Mouse (Mus musculus) MN1 (cell line): ENCODE measurements at regions not wholly inside any gene's neighbourhood (a gene's known extent, or its start where the extent isn't known, plus 50 kb on each side); places are given as distances from the start of the nearest gene placed in this dataset.
A peak's percentile ranks its signal among the peaks of the same experiment; 100 is the strongest.

Source experiments
- DNase-seq: peaks from one replicate; pipeline ENCODE4 v3.0.0-alpha.2; 2016; ENCODE audit warnings: low spot score

DNA sequence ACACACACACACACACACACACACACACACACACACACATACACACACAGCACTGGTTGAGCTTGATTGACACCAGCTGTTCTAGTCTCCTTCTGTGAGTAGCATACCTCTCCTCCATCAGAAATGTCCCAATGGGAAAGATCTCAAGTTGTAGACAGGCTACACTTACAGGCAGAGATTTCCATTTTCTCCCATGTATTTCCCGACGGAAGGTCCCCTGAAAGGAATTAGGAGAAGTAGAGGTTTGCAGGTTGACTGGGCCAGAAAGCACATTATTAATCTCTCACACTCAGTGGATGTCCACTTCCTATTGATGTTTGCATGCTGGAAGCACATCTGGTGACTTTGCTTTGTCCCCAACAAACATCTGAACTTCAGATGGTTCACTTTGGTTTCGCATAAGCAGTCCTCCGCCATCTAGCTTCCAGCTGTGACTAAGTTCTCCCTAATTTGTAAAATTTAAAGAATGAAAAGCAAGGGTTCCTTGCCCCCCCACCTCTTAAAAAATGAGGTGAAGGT lies 1323.8 kb upstream of the A1bg start:
- DNase-seq, result no peak

DNA sequence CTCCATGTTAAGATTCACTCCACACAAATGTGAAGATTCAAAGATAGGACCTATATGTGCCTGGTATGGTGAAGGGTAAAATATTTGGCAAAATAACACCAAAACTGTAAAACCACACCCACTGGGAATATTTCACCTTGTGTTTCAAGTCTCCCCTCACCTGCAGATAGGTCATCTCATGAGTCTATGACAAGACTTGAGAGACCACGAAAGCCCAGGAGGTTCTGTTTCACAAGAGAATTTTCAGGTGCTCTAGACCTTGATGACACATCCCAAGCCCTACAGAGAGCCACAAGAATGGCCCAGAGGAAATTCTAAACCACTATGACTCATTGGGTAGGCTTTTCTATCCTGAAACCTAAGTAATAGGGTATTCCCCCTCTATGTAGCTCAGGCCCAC lies 1322.4 kb upstream of the A1bg start:
- DNase-seq, result no peak

DNA sequence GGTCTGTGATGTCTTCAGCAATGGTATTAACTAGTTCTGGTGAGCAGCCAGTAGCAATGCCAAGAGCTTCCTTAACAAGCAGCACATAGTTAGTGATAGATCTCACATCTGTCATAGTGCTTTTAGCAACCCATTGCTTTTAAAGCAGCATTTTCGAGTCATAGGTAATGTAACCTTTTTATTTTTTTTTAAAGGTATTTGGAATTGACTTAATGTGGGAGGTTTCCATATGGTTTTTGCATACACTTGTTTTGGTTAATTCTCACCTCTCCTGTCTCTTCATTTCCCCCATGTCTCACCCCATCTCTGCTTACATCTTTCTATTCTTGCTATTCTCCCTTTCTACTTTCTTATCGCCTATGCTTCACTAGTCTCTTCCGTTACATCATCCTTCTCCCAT lies 1322.0 kb upstream of the A1bg start:
- no peak for DNase-seq

DNA sequence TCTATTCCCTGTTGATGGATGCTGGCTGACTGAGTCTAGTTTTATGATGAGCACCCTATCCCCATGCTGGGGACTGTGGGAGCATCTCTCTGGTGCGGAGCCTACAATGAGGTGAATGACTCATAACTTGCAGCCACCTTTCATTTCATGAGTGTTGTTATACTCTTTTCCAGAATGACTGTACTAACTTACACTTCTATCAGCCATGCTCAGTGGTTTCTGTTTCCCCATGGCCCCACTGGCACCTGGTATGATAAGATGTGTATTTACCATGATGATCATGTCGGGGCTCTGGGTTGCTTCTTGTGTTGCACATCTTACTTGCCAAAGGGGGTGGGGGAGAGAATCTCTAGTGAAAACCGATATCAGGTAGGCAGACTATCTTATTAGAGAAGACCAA lies 1317.2 kb upstream of the A1bg start:
- no peak for DNase-seq

DNA sequence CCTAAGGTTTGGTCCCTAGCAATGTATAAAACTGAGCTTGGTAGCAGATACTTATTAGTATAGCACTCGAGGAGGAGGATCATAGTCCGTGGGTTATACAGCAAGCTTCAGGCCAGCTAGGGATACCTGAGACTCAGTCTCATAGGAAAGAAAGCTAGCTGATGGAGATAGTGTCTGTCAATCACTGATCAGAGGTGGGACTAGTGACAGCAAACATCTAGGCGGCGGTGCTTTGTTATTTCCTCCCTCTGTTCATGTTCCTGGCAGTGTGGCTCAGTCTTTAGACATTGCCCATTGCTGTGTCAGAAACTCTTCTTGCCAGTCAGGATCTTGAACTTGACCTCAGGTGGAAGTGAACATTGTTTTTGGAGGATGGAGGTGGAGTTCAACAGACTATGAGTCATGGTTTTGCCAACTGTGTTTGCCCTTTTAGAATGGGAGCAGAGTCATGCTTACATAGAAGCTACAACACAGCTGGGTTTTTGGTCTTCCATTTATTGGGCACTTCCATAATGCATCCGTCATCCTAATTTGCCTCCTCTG lies 1315.8 kb upstream of the A1bg start:
- no peak for DNase-seq

DNA sequence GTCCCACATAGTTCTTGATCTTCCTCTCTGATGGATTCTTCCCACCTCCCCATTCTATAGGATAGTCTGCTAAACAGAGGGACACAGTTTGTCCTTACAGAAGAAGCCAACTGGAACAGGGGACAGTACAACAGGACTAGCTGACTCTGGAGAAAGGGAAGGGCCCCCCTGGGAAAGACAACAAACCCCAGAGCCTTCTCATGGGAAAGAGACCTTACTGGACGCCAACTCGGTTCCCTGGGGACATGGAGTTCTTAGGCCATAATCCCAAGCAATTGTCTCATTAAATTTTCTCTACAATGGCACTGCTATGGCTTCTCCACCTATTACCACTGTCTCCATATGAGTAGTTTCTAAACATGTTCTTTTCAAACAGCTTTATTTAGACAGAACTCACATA lies 1313.2 kb upstream of the A1bg start:
- no peak for DNase-seq

DNA sequence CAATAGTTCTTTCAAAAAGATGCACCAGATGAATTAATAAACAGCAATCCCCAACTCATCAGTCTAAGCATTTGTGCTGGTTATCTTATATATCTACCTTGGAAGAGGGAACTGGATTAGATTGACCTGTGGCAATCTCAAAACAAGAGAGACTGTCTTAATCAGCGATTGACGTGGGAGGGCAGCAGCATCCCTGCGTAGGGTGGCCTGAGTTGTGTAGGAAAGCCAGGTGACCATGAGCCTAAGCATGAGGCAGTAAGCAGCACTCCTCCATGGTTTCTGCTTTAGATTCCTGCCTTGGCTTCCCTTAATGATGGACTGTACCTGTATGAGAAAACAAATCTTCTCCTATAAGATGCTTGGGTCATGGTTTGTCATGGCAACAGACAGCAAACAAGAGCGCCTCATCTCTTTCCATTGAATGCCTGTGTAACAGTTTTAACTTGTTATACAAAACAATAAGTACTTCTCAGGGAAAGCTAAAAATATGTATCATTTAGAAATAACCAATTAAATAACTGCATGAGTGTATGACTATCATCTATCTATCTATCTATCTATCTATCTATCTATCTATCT lies 1311.5 kb upstream of the A1bg start:
- no peak for DNase-seq

DNA sequence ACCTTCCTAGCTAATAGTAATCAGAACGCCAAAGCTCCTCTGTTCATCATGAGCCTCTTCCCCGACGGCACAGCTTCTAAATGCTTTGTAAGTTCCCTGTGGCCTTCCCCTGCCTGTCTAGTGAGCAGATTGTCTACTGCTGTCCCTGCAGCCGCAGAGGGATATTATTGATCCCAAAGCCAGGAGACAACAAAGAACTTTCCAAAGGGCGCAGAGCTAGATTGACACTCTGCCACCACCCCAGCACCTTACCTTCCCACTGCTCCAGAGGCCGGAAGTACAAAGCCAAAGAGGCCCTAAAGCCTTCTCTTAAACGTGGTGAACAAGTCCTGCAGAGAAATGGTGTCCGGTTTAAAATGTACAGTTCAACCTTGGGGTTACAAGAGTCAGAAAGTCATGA lies 1310.3 kb upstream of the A1bg start:
- DNase-seq, result no peak

DNA sequence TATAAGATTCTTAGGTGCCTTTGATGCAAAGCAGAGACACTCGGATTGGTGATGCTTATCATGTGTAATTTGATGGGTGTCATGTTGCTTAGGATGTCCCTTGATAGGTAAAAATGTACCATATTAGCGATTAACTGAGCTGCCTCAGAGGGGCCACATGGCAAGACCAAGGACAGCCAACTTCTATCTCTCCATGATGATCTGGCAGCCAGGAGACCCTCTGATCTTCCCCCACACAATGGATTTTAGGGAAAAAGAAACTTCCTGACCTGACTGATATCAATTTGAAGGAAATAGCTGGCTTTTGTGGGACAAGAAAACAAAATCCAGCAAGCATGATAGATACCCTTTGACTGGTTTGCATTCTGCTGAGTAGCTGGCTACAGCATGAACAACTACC lies 1308.9 kb upstream of the A1bg start:
- no peak for DNase-seq

DNA sequence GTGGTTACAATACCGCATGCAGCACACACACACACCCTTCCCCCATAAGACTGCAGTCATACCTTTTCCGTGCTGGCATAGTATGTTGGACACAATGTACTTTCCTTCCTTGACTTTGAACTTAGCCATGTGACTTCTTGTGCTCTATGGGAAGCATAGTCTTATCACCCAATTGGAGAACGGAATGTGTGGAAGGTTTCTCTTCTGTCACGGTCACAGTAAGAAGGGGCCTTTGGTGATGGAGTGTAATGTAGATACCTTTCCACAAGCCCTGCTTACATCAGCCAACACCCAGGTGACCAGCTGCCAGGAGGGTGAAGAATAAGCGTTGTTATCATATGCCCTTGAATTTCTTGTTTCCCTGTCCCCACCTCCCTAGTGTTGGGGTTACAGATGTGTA lies 1308.0 kb upstream of the A1bg start:
- no peak for DNase-seq

DNA sequence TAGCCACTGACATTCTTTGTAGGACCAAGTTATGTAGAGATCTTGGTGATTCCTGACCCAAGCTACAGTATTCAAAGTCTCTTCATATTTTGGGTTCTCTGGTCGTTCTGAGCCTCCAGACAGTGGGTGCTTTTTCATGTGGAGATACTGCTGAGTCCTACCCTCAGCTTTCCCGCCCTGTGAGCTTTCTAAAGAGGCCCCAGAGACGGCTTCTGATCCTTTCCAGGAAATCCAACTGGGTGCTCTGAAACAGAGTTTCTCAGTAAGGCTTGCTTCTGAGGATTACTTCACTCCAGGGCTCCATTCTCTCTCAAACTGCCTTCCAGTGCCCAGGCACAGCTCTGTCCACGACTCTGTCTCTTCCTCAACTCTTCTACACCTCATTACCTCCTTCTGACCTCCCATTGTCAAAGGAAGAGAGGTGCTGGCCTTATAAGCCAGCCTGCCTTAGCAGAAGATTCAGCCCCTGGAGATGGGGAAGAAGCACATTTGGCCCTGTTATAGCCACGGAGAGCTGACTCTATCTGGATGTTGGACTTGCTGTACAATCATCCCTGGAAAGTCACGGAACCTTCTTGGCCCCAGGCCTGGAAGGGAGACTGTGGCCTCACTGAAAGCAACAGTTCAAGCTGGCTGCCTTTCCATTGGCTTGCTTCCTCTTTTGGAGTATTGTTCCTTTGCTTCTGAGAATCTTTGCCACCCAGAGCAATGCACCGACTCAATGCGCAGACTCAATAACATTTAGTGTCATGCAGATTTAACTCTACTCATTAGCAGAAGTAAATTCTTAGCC lies 1306.9 kb upstream of the A1bg start:
- no peak for DNase-seq

DNA sequence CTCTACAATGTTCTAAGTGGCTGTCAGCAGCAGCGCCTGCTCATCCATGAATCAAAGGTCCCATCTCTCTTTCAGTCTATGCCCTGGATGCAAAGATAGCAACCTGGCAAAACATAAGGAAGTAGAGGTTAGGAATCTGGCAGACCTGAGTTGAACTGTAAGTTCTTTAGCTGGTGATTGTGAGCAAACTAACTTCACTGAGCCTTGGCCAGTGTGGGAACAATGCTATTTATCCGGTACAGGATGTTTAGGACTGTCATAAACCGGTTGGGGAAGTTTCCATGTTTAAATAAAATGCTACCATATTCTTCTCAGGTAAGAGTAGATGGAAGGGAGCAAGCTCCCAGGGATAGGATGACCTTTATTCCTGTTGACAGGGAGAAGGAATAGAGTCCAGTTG lies 1306.2 kb upstream of the A1bg start:
- no peak for DNase-seq

DNA sequence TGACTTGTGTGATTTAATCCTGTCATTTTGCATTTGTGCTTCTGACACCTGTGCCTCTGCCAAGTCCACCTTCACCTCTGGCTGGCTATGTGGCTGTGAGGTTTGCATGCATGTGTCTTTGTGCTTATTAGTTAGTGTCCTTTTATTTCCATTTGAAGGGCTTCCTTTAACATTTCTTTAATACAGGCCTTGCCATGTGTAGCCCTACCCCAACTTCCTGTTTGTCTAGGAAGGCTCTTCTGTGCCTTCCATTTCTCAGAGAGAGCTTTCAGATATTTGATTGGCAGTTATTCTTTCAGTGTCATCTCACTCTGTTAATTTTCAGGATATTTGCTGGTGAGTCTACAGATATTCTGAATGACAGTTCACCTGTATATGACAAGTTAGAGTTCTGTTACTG lies 1302.0 kb upstream of the A1bg start:
- DNase-seq, result no peak

DNA sequence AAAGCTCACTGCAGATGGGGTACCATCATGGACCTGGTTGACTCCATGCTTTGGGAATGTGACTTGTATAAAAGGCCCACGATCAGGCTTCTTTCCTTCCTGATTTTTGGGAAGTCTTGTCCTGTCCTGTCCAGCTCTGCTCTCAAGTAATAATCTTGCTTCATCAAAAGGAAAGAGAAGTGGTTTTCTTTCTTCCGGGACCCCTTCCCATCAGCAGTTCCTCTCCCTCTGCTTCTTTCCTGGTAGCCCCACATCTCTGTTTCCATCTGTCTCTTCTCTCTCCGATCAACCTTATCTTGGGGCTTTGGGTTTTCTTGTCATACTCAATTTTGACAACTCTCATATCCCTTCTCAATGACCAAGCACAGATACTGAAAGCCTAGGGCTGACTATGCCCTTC lies 1301.4 kb upstream of the A1bg start:
- no peak for DNase-seq

DNA sequence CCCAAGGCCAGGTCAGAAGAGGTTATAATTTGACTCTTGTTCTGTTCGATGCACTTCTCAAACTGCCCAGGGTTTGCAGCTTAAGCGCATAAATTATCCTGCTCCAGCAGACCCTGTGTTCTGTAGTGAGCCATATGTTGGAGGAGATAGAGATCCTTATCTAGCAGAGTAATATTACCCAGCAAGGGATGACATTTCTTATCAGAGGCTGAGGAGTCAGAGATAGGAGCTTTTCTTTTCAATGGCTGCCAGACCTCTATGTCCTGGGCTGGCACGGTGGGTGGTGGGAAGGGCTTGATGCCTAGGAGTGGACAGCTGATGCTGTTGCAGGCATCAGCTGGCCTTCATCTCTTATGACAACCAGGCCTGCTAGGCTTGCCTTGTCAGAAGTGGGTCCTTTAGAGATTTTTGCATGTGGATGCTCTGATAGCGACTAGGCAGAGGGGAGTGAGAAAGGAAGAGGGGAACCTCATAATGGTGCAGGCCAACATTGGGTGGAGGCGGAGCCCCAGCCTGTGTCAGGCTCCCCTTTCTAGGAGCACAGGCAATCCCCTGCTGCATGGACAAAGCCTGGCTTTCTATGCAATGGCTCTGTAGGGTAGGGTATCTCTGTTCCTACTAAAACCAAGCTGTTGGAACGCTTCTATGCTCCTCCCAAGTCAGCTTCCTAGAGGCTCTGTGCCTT lies 1300.5 kb upstream of the A1bg start:
- DNase-seq, result peak; percentile 90

DNA sequence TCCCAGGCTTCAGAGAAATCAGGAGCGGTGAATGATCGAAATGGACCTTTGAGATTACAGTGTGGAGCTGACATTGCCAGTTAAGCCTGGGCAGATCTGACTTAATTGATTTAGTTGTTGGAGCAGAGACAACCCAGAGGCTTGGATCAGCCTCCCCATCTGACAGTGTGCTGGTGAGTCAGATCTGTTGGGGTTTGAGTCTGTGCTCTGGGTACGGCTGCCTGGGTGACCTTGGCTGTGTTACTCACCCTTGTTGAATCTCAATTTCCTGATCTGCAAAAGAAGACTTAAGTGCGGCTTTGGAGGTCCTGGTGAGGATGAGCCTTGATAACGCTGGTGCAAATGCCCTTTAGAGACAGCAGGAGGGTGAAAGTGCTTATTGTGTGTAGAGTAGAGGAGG lies 1299.9 kb upstream of the A1bg start:
- DNase-seq, result peak; percentile 94

DNA sequence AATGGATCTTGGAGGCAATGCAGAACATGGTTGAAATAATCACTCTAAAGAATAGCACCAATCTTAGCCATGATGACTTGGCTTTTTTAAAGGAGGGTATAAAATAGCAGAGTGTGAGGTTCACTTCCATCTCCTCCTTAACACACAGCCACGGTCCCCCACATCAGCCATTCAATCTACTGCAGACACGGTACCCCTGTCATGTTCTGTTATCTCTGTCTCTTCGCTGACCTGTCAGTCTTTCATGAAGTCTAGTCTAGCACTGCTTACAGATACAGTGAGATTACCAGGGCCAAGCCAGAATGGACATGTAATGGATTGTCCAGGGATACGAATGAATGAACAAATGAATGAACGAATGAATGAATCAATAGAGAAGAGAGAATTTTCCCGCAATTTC lies 1299.4 kb upstream of the A1bg start:
- no peak for DNase-seq

DNA sequence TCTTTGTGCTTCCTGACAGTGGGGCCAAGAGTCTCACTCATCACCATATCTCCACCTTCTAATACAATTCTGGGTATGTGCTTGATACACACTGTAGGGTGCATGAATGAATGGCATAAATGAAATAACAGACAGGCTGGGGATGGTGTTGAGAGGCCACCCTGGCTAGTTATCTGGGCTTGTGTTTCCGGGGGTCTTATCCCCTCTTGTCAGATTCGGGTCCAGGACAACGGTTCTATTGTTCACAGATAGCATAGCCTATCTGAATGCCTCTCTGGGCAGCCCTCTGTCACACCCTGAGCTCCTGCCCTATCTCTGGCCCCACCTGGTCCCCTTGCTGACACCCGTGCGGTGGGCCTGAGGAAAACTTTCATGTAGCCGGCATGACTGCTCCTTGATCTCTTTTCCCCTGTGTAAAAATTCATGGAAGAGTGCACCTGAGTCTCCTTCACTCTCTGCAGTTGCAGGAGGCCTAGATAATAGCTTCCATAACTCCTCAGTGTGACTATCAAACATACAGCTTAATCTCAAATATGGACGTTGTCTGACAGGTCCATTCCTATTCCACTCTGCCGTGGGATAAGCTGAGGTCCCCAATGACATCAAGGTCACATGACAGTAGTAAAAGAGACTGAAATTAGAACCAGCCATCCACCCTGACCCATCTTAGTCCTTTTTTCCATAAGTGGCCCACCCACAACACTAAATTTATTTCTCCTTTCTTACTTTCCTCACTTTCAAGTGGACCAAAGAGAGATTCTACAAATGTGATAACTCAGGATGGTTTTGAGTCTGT lies 1298.4 kb upstream of the A1bg start:
- no peak for DNase-seq

DNA sequence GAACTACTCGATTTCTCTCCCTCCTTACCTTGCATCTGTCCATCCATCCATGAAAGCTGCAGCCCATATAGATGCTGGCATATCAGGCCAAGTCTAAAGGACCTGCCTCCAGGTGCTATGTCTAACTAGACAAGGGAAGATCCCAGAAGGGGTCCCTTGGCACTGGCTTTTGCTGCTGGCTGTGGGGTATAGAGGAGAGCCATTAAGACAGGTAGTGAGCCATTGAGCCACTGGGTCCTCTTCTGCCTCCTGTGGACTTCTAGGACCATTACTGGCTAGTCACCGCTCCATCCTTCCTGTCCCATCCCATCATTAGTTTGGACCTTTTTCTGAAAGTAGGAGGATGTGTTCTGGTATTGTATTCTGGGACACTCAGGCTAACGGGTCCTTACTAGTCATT lies 1297.8 kb upstream of the A1bg start:
- no peak for DNase-seq

DNA sequence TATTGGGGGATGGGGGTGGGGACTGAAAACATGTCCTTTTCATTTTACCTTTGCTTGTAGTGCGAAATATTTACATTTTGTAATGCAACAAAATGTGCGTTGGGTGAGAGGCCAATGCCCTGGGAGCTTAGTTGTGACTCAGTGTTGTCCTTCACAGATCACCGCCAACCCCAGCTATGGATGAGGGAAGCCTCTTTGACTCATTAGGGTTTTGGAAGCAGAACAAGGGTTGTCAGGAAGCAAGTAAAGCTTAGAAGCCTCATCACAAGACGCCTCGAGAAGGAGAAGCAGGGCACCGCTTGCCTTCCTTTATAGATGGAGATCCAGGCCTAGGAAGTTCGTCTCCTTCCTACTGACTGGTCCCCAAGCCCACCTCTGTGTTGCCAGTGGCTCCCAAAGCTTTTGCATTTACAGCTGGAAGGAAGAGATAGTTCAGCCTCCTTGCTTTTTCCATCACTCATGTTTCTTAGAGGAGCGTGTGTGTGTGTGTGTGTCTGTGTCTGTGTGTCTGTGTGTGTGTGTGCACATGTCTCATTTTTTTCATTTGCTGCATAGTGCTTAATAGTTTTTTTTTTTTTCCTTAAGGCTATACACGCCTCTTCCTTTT lies 1297.2 kb upstream of the A1bg start:
- no peak for DNase-seq

DNA sequence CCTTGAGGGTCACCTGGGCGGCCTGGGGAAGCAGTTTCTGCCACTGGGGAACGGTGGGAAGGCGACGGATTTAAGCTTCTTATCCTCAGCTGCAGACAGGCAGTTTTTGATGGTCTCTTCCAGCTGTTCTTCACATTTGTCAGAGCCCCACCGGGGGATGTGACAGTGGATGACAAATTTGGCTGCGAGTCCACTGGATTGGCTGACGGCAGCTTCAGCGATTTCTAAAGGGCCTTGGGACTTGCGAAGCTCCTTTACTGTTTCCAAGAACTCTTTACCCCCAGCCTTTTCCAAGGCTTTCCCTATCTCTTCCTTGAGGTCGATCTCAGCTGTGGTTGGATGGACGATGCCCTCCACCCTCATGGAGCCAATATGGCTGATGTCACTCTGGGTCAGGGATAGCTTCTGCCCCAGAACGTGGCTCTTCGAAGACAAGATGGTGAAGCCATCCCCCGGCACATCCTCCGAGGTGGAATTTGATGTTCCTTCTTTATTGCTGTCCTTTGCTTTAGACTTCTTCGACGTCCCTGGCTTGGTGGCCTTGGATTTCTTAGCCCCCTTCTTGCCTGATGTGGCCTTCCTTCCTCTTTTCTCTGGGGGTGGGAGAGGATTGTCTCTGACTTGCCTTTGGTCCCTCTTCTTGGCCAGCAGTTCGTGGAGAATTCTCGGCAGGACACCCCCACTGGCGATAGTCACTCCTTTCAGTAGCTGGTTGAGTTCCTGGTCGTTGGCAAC lies 1295.7 kb upstream of the A1bg start:
- no peak for DNase-seq
